Mouse (Mus musculus): ENCODE results near the gene Tacc2. TPM values are rescaled to one million over a fixed set of nuclear protein-coding genes. Genes with fewer than 3 reads are reported as not detected.

Tacc2 gene
- total and polyA plus RNA-seq, 3 experiments: 3.5 to 21.5 TPM; not detected in 1

DNA sequence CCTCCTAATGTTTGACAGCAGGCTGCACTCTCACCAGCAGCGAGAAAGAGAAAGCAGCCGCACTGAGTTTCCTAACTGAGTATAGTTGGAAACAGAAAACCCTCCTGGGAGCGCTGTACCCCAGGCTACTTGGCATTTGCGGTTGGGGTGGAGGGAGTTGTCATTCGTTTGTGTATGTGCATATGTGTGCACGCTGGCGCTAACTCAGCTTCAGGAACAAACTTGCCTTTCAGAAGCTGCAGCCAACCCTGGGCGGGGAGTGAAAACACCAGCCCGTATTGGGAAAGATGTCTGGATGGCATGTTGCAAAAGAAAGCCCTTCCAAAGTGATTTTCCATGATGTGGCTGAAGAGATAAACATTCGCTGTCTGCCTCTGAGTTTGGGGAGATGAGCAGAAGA lies 257 bp upstream of the Tacc2 start:
- Histone ChIP-seq H3K9me3 (replicated peaks; ENCODE audit: insufficient read depth, low read length) (no peaks in the 10 kb centered on the region), H3K79me2 (ENCODE audit: control insufficient read depth, insufficient read depth, low read length, poor library complexity) (no peaks in the 10 kb centered on the region), H3K4me1 (ENCODE audit: control insufficient read depth in 1 of 2, insufficient read depth in 2 of 2, low read length in 2 of 2) (peaks cover 3 to 4% of the 10 kb centered on the region in 2 experiments; a peak in 2 of 4 replicates), H3K27me3 (ENCODE audit: control insufficient read depth in 1 of 2, insufficient read depth in 2 of 2, low read length in 2 of 2) (no peaks in the 10 kb centered on the region), H3K4me3 (ENCODE audit: control insufficient read depth in 1 of 2, insufficient read depth in 1 of 2, low read depth in 2 of 2, low read length in 2 of 2) (no peak overlapping the region), H3K27ac (ENCODE audit: control insufficient read depth, low read depth, low read length) (no peak overlapping the region), H3K9ac (ENCODE audit: control insufficient read depth, low read depth, low read length, poor library complexity, severe bottlenecking) (no peak overlapping the region), H3K36me3 (ENCODE audit: control insufficient read depth in 1 of 2, insufficient read depth in 2 of 2, low read length in 2 of 2) (peaks cover 0 to 4% of the 10 kb centered on the region in 2 experiments; a peak in 2 of 4 replicates)
- TF ChIP-seq RCOR1 (IDR thresholded peaks at IDR 0.05; ENCODE audit: low read depth, low read length): no peak
- no peak for TF ChIP-seq SMC3 (IDR thresholded peaks at IDR 0.05; ENCODE audit: low read depth, low read length)
- TF ChIP-seq HCFC1 (IDR thresholded peaks at IDR 0.05; ENCODE audit: low read depth, low read length): no peak
- no peak for TF ChIP-seq ZMIZ1 (IDR thresholded peaks at IDR 0.05; ENCODE audit: low read depth, low read length)
- no peak for TF ChIP-seq MEF2A (IDR thresholded peaks at IDR 0.05; ENCODE audit: extremely low read depth, insufficient replicate concordance, low read depth, low read length, poor library complexity, severe bottlenecking)
- DNase-seq (ENCODE audit: low read depth, low spot score): no peak

DNA sequence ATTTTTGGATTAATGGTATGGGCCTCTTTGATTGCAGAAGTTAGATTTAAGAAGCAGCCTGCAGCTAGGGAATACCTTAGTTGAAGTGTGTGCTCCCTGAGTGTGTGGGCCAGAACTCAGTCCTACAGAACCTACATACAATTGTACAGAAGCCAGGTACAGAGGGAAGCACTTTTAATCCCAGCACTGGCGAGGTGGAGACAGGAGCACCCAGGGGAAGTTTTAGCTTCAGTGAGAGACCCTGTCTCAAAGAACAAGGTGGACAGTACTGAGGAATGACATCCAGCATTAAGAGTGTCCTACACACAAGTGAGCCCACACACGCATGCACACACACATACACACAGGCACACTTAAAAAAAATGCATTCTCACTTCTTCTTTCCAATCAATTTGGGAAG lies 828 bp downstream of the Tacc2 start:
- H3K36me3 ChIP-seq (ENCODE audit: control insufficient read depth in 1 of 2, insufficient read depth in 2 of 2, low read length in 2 of 2): peaks cover 0 to 4% of the 10 kb centered on the region in 2 experiments; a peak in 2 of 4 replicates
- no peak for TF ChIP-seq E2F4 (IDR thresholded peaks at IDR 0.05; ENCODE audit: borderline replicate concordance, low read depth, low read length)
- no peak for TF ChIP-seq CHD2 (IDR thresholded peaks at IDR 0.05; ENCODE audit: low read length)
- no peak for TF ChIP-seq MYB (IDR thresholded peaks at IDR 0.05; ENCODE audit: low read depth, low read length)
- TF ChIP-seq ZNF384 (IDR thresholded peaks at IDR 0.05; ENCODE audit: low read depth, low read length): no peak
- no peak for TF ChIP-seq TCF12 (IDR thresholded peaks at IDR 0.05; ENCODE audit: low read depth, low read length)
- TF ChIP-seq SIN3A (IDR thresholded peaks at IDR 0.05; ENCODE audit: low read length): no peak
- no peak for TF ChIP-seq JUND (IDR thresholded peaks at IDR 0.05; ENCODE audit: low read depth, low read length)
- TF ChIP-seq ZMIZ1 (IDR thresholded peaks at IDR 0.05; ENCODE audit: low read depth, low read length): no peak
- no peak for TF ChIP-seq POLR2AphosphoS2 (IDR thresholded peaks at IDR 0.05; ENCODE audit: low read length)
- no peak for TF ChIP-seq KAT2A (conservative IDR thresholded peaks at IDR 0.05; ENCODE audit: low read depth, low read length)
- no peak for TF ChIP-seq HCFC1 (IDR thresholded peaks at IDR 0.05; ENCODE audit: low read depth, low read length)
- no peak for TF ChIP-seq ZKSCAN1 (IDR thresholded peaks at IDR 0.05; ENCODE audit: low read depth, low read length)
- no peak for TF ChIP-seq ETS1 (IDR thresholded peaks at IDR 0.05; ENCODE audit: low read depth, low read length)
- no peak for TF ChIP-seq GABPA (IDR thresholded peaks at IDR 0.05; ENCODE audit: low read depth, low read length)
- TF ChIP-seq MEF2A (IDR thresholded peaks at IDR 0.05; ENCODE audit: extremely low read depth, insufficient replicate concordance, low read depth, low read length, poor library complexity, severe bottlenecking): no peak
- no peaks in the 10 kb centered on the region for H3K27me3 ChIP-seq (ENCODE audit: control insufficient read depth in 1 of 2, insufficient read depth in 2 of 2, low read length in 2 of 2)
- no peak overlapping the region for H3K27ac ChIP-seq (ENCODE audit: control insufficient read depth, low read depth, low read length)
- H3K4me3 ChIP-seq (ENCODE audit: control insufficient read depth in 1 of 2, insufficient read depth in 1 of 2, low read depth in 2 of 2, low read length in 2 of 2): no peak overlapping the region
- H3K4me1 ChIP-seq (ENCODE audit: control insufficient read depth in 1 of 2, insufficient read depth in 2 of 2, low read length in 2 of 2): peaks cover 3 to 4% of the 10 kb centered on the region in 2 experiments; a peak in 2 of 4 replicates
- H3K9ac ChIP-seq (ENCODE audit: control insufficient read depth, low read depth, low read length, poor library complexity, severe bottlenecking): no peak overlapping the region
- H3K9me3 ChIP-seq (replicated peaks; ENCODE audit: insufficient read depth, low read length): no peaks in the 10 kb centered on the region
- no peaks in the 10 kb centered on the region for H3K79me2 ChIP-seq (ENCODE audit: control insufficient read depth, insufficient read depth, low read length, poor library complexity)
- DNase-seq (ENCODE audit: low read depth, low spot score): no peak
